Mouse (Mus musculus) liver, embryonic 14.5 days (tissue): ENCODE results near the gene Ccl12.

Experiments
- CTCF ChIP-seq: IDR thresholded peaks from 2 replicates; pipeline ENCODE4 v1.5.1; 2016; ENCODE audit warnings: antibody characterized with exemption, low read depth, control low read depth
- EP300 ChIP-seq: IDR thresholded peaks from 2 replicates; pipeline ENCODE4 v1.6.1; 2016; ENCODE audit warnings: antibody characterized with exemption, low read depth

- TF ChIP-seq CTCF, result no peak
- TF ChIP-seq EP300, result no peak
Measured at GRCm38 (mm10) chr11:82084360-82084759, 17.3 kb upstream of the Ccl12 start.
